Mouse (Mus musculus) embryo, embryonic 9.5 days (tissue): ENCODE results near the gene Hand2.

Source experiments
- DNase-seq: peaks from one replicate; pipeline ENCODE4 v3.0.0-alpha.2; 2017; ENCODE audit errors: extremely low spot score

Gene Hand2

GRCm38 (mm10) chr8:57324091-57324490, 3.3 kb downstream of the Hand2 start:
- DNase-seq, result peak; percentile 30

- peak; percentile 45 for DNase-seq
These were observed 3.9 kb downstream of the Hand2 start for GRCm38 (mm10) chr8:57324671-57325070.

GRCm38 (mm10) chr8:57325111-57325891, 4.5 kb downstream of the Hand2 start:
- peak; percentile 67 for DNase-seq

DNA sequence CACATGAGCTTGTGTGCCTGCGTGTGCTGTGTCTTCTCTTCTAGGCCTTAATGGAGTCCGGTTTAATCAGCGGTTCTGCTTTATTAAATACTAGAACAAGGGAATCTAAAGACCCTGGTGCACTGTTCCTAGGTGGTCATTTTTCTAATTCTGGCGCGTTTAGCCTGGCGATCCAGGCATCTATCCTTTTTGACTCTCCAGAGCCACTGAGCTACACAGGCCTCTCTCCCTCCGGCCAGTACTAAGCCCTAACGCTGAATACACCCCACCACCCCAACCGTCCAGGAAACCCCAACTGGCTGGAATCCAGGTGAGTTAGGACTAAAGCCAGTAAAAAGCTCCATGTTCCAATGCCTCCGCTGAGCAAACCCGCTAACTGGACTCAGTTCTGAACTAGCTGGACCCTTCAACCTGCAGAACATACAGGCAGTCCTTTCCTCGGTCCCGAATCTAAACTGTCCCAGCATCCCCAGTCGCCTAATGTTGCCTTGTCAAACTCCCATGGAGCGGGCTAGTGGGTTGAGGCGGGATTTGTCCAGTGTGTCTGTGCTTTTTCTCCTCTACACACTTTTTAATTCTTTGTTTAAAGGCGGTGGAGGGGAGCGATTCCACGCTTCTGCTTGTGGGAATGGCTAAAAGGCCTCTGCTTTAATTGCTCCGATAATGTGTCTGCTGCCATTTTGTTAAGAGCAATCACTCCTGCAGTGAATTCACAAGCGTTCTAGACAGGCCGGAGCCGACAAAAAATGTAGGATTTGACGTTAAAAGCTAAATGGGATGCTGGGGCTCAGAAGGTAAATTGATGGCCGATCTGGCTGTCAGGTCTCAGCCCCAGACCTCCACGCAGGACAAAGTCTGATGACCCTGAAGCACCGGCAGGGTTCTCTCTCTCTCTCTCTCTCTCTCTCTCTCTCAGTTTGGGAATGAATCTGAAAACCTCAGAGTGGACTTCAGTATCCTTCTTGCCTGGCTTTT, 5.6 kb downstream of the Hand2 start:
- peak; percentile 44 for DNase-seq

- DNase-seq, result no peak
These were observed 6.7 kb downstream of the Hand2 start for GRCm38 (mm10) chr8:57327281-57328160.

- DNase-seq, result peak; percentile 83
These were observed 7.6 kb downstream of the Hand2 start for GRCm38 (mm10) chr8:57328161-57328920.

DNA sequence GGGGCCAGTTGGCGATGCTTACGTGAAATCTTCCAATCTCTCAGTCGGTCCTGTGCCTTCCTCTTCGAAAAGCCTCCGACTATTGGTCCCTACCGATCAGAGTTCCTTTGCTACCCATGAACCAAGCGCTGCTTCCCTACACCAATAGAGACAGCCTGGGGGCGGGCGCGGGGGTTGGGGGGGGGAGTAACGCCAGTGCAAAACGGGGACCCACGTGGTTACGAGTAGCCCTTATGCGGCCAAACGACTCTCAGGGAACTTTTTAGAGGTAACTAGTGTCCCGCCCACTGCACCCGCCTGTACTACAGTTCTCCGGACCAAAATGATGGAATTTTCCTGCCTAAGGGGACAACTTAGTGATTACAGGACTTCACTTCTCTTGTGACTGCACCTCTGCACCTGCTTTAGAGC, 8.2 kb downstream of the Hand2 start:
- no peak for DNase-seq

- DNase-seq, result no peak
These were observed 9.3 kb downstream of the Hand2 start for GRCm38 (mm10) chr8:57330106-57330505.

- DNase-seq, result no peak
These were observed 11.2 kb downstream of the Hand2 start for GRCm38 (mm10) chr8:57331727-57332630.

DNA sequence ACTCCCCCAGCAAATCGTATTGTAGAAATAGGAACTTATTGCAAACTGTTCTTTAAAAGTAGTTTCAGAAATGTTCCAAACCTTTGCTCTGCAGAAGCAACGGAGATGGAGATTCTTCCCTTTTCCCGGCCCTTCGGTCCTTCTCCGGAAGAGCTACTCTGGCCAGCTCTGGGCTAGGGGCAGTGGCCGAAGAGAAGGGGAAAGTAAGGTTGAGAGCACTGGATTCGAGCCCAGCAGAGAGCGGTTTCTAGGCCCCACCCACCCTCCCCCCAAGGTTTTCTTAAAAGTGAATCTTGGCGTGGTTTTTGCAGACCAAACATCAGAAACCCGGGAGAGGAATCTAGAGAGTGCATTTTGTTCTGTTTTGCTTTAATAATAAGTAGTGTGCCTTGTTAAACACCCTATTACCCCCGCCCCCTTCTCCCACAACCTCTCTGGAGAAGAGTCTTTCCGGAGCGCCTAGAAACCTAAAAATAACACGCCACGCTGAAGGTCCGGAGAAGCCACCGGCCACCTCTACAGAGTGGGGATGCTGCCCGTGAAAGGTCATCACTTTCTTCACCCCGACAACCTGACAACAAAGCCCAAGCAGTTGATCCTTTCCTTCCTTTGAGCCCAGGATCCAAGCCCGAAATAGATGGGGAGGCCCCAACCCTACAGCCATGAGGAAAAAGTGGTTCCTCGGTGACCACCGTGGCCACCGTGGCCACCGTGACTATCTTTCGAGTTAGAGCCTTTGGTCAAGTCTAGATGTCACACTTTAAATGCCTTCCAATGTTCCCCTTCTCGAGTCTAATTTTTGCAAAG, 12.1 kb downstream of the Hand2 start:
- DNase-seq, result no peak

GRCm38 (mm10) chr8:57333483-57333770, 12.6 kb downstream of the Hand2 start:
- no peak for DNase-seq

DNA sequence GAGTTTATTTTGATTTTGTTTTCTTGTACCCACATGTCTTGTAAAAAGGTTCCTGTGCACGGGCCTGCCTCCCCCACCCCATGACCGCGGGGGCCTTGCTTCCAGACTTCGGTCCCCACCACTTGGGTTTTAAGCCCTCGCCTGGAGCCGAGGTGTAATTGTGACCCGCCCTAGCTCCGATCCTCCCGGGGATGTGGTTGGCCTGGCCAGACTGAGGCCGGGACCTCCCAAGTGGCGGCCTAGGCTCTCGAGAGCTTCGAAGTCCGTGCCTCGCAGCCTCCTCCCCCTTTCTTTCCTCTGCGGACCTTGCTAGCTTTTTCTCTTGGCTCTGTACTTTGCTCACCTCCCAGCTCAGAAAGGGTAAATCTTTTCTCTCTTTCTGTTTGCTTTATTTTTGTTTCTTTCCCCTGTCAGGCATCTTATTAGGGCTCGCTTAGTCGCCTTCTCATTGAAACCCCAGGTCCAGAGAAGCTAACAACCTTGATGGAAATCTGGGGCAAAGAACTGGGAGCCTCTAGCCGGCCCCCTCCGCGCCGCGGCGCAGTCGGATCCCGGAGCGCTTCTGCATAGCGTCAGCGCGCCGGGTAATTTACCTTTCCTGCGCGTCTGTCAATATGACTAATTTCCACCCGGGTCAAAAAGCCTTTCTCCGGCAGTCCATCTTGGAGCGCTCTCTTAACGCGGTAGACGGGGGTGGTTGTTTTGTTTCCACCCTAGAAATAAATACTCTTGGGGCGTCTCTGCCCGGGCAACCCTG, 13.2 kb downstream of the Hand2 start:
- no peak for DNase-seq

GRCm38 (mm10) chr8:57334714-57335113, 13.9 kb downstream of the Hand2 start:
- no peak for DNase-seq

GRCm38 (mm10) chr8:57337271-57338030, 16.7 kb downstream of the Hand2 start:
- DNase-seq, result no peak

DNA sequence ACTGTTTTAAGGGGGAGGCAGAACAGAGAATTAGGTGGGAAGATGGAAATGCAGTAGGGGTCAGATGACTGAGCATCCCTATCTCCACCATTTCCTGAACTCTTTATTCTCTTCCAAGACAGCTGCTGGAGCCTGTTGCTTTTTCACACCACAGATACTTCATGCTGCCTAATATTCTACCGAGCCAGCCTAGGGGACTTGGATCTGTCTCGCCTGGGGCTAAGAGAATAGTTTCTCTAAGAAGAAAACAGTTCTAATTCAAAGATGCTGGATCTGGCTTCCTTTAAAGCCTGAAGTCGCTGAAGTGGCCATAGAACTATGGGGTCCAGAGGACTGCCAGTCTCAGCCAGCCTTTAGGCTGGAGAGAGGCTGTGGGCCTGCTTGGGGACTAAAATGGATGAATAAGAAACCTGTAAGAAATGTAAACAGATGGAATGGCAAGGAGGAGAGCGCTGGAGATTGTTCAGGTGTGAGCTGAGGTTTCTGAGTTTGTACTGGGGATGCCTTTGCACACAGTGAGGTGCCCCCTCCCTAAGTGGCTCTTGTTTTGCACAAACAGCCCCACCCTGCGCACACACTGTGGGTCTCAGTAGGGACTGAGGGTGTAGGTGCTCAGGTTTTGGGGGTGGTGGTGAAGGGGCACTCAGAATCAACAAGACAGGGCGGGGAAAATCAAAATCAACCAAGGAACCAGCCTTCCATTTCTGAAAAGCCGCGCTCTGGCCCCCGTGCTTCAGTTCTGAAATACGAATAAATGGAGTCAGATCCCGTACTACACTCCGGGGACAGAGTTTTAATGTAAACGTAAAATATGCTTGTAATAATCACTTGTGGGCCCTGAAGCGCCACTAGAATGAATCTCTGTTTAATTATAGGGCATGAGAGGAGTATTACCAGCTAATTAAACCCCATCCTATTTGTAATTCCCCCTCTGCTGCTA, 19.2 kb downstream of the Hand2 start:
- DNase-seq, result no peak

DNA sequence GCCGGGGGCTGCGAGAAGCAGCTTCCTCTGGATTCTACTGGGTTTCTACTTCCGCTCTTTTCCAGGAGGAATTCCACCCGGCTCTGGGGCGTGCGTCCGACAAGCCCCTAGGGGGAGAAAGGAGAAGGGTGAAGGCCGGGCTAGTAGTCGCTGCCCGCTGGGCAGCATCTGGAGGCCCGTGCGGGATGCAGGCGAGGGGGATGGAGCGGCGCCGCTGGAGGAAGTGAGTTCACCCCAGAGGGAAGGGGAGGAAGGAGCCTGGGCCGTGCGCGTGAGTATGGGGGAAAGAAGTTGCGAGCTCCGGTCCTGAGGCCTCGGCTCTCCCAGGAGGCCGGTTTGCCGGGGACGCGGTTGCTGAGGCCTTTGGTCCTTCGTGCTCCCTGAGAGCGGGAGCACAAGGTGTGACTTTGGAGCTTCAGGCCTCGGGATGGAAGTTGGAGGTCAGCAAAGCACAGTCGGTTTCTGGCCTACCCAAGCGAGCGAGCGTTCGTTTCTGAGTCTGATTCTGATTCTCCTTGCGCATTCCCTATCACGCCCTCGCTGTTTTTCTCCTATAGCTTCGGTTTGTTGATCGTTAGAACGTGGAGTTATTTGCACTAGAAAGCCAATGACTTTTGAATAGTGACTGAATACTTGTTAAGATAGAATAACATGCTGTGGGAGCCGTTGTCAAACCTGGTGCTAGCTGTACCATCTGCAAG, 20.2 kb downstream of the Hand2 start:
- peak; percentile 70 for DNase-seq
